Mouse (Mus musculus): ENCODE results near the gene Cog8. TPM values are rescaled to one million over a fixed set of nuclear protein-coding genes. Genes with fewer than 3 reads are reported as not detected.

Gene Cog8
- 28.2 and 31.2 TPM in 2 replicates for polyA plus RNA-seq (2012; rRNA removed)

DNA sequence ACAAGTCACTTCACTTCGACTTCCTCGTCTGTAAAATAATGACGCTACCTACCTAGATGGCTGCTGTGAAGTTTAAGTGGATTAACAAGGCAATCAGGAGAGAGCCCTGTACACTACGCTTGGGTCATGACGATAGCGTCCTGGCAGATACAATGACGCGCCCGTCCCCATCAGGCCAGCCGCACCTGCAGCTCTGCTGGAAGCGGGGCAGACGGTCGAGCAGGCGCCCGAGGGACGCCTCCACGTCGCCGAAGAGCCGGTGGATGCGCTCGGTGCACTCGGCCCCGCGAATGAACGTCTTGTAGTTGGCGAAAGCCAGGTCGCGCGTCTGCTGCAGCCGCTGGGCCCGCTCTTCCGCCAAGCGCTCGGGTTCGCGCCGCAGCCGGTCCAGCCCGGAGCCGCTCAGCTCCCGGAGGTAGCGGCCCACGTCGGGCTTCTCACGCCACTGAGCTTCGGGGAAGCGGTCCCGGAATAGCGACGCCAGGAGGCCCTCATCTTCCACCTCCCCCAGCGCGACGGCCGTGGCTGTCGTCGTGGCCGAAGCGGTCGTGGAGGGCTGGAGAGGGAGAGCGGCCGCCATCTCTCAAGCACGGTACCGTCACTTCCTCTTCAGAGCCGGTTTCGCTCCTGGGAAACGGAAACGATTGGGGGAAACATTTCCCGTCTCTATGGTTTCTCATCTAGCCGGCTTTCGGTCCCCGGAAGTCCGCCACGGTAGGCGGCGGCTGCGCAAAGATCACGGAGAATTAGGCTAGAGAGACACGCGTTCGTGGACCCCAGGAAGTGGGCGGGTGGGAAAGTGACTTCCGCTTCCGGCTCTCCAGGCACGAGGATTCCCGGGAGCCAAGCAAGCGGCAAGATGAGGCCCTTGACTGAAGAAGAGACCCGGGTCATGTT is at the start of gene Cog8, which contains the start of gene Nip7:
Gene Cog8, minus strand, starts transcription at position 614 of the 897 bp plus-strand sequence.
Gene Nip7, plus strand, starts transcription at position 802 of the 897 bp plus-strand sequence.

DNA sequence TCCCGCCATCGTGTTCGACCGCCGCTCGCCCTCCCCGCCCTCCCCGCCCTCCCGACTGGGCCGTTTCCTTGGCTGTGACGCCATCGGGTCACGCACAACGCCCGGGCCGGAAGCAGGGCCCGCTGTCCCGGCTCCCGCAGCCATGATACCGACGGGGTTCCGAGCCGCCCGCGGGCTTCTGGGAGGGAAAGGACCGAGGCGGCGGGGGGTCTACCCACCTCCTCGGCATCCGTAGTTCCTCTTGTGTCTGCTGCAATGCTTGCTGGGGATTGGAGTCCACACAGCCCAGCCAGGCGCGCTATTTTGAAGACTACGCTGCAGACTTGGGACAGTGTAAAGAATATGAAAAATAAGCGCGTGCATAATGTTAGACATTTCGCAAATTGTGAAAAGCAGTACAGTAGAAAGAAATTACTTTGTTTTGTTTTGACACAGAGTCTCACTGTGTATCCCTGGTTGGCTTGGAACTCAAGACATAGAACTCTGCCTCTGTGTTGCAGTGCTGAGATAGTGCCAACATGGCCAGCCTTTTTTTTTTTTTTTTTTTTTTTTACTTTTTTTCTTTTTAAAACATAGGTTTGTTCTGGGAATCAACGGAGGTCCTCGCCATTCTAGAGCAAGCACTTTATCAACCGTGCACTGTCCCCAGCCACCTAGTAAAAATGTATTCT is 40.0 kb upstream of the Cog8 start, which contains the start of gene Terf2:
Gene Terf2, minus strand, starts transcription at position 182 of the 671 bp plus-strand sequence.

DNA sequence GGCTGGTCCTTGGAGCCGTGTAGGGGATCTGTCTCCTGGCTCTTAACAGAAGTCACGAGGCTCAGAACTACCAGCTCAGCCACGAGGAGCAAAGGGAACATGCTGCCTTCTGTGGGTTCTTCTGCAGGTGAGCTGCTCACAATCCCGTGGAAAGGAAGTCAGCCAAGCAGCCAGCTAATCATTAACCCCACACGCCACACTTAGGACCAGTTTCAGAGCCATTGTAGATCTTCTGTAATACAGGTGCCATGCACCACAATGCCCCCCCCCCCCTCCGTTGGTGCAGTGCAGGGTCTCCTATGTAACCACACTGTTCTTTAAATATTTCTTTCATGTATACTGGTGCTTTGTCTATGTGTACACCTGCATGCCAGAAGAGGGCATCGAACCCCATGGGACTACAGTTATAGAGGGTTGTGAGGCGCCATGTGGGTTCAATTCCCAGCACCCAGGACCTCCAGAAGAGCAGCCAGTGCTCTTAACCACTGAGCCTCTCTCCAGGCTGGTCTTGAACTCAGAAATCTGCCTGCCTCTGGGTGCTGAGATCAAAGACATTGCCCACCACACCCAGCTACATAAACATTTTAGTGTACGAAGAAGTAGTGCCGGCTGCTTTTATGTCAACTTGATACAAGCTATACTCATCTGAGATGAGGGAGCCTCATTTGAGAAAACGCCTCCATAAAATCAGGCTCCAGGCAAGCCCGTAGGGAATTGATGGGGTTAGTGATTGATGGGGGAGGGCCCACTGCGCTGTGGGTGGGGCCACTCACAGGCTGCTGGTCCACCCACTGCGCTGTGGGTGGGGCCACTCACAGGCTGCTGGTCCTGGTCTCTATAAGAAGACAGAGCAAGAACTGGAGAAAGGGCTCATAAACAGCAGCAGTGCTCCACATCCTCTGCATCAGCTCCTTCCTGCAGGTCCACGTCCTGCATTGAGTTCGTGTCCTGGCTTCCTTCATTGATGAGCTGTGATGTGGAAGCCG is 9.3 kb upstream of the Cog8 start, which contains the start of gene Tmed6:
Gene Tmed6, minus strand, starts transcription at position 134 of the 986 bp plus-strand sequence.

GRCm38 (mm10) chr8:107048061-107048941 is 8.2 kb downstream of the Cog8 start, which contains the start of gene Pdf:
Gene Pdf (minus strand): TSS chr8:107048614.

DNA sequence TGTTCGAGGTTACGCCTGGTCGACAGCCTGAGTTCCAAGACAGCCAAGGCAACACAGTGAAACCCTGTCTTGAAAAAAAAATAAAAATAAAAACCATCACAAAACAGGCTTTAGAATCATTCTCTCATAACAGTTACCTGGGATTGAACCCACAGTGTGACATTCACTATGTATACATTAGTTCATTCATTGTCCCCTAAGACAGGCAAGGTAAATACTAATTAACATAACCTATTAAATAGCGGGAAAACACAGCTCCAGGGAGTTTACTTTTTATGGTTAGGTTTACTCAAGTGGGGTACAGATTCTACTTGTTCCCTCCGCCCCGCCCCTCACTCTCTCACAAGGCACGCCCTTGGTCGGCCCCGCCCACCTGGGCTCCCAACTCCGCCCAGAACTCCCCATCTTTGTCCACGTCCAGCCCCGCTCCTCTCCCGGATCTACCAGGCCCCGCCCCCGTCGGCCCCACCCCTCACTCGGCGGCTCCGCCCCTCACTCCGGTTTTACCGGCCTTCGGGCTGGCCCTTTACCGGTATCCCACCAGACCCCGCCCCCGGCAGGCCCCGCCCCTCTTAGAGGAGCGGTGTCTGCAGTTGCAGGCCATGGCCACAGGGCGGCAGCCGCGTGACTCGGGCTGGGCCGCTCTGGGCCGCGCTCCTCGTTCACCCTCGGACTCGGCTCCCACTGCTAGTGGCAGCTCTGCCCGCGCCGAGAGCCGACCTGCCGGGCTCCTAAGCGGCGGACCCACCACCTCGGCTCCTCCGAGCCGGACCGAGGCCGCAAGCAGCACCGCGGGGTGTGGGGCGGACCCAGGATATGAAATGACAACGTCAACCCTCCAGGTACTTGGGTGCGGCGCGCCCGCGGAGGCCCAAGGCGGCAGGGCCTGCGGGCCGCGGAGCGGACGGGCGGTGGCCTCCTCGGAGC is 25.6 kb downstream of the Cog8 start, which contains the start of gene Vps4a:
Gene Vps4a, plus strand, starts transcription at position 573 of the 927 bp plus-strand sequence.

Other genes with a start within 250 kb of the Cog8 start
- 0.55 and 0.68 TPM in 2 replicates for gene Has3, start 186.4 kb downstream of the Cog8 start, polyA plus RNA-seq (2012; rRNA removed)
- gene Utp4, start 163.1 kb downstream of the Cog8 start, polyA plus RNA-seq (2012; rRNA removed), result 10.9 and 12.7 TPM in 2 replicates
- 4.1 and 4.4 TPM in 2 replicates for gene Sntb2, start 120.9 kb downstream of the Cog8 start, polyA plus RNA-seq (2012; rRNA removed)
- gene Vps4a, start 25.5 kb downstream of the Cog8 start, polyA plus RNA-seq (2012; rRNA removed), result 17.9 and 21.2 TPM in 2 replicates
- gene Pdf, start 8.1 kb downstream of the Cog8 start, polyA plus RNA-seq (2012; rRNA removed), result 45.9 and 59.2 TPM in 2 replicates
- 16.5 and 23.6 TPM in 2 replicates for gene Nip7, start 188 bp upstream of the Cog8 start, polyA plus RNA-seq (2012; rRNA removed)
- 3.2 and 5.4 TPM in 2 replicates for gene Tmed6, start 9.0 kb upstream of the Cog8 start, polyA plus RNA-seq (2012; rRNA removed)
- gene Terf2, start 39.9 kb upstream of the Cog8 start, polyA plus RNA-seq (2012; rRNA removed), result 6.1 and 6.8 TPM in 2 replicates
- 102 and 106 TPM in 2 replicates for gene Cyb5b, start 94.0 kb upstream of the Cog8 start, polyA plus RNA-seq (2012; rRNA removed)
- 8.4 and 8.9 TPM in 2 replicates for gene Nfat5, start 236.8 kb upstream of the Cog8 start, polyA plus RNA-seq (2012; rRNA removed)